Mouse (Mus musculus) mature B cell (primary cell): Measurements from ENCODE around the gene Rxfp3.
"Not testable (repeated sequence)": the region's sequence is repeated elsewhere in the genome, so short reads cannot be mapped to it uniquely, and the experiment has no call there.

ENCODE experiments used
- in situ Hi-C: fragments of 300-500 bp; cut with MboI; formaldehyde crosslinking; loops from 2 replicates; pipeline ENCODE4 v1.14.3; 2019

Gene Rxfp3

DNA sequence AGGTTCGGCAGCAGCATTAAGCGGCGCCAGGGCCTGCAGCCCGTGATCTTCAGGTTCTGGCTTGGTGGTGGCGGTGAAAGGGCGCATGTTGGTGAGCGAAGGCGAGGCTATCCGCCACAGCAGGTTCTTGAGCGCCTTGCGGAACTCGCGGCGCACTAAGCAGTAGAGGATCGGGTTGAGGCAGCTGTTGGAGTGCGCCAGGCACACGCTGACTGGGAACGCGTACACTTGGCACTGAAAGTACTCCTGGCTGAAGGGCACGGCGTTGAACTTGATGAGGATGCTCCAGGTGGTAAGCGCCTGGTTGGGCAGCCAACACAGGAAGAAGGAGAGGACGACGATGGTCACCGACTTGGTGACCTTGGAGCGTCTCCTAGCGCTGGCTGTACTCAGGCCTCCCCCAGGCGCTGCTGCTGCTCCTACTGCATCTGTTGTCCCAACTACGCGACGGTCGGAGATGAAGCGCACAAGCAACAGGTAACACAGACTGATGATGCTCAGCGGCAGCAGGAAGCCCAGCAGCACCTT is 1.8 kb downstream of the Rxfp3 start:
- in situ Hi-C loops, result no loop called here

DNA sequence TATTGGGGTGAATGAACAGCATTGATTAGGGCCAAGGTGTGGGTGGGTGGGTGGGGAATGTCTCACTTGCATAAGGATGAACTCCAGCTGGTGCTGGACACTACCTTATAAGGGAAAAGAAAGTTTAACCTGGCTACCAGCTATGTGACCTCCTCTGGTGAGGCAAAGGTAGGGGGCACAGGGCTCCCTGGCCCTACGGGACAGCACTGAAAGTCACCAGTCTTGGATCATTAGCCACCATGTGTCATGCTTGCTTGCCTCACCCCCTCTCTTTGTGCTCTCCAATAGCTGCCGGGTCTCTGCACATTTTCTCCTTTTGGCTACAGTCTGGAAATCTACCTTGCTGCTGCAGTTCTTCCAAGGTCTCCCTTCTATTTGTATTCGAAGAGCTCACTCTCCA is 7.6 kb downstream of the Rxfp3 start:
- in situ Hi-C loops, result no loop called here

- in situ Hi-C loops, result no loop called here
Measured at GRCm38 (mm10) chr15:11026801-11027561, 10.8 kb downstream of the Rxfp3 start.

DNA sequence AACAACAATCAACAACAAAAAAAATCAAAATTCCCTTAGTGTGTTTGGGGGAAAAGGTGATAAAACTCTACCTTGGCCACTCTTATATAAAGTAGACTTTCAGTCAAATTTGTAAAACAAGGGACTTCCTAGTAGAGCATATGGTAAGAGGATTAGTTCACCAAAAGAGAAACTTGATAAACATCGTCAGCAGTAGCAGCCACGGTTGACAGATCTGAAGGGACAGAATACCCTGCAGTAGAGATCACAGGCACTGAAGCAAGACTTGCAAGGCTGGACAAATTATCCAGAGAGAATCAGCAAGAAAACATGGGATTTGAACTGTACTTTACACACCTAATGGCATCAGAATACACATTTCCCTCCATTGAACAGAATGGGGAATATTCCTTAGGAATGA is 22.9 kb downstream of the Rxfp3 start:
- in situ Hi-C loops, result no loop called here

DNA sequence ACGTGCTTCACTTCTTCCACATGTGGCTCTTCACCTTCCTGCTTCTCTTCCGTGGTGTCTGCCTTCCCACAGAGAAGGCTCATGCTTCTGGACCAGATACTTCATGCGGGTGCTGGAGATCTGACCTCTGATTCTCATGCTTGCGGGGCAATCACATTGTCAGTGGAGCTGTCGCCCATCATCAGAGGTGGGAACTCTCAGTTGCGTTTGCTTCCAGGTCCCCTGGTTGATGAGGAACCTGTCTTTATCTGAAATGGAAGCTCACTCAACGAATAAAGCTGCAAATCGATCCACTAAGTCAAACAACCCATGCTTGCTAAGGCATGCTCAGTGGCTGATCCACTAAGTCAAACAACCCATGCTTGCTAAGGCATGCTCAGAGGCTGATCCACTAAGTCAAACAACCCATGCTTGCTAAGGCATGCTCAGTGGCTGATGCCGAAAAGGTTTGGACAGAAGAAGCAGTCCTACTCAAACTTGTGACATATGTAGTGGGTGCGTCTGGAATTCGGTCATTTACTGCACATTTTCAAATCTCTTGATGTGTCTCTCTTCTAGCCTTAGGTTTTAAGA is 26.7 kb downstream of the Rxfp3 start:
- in situ Hi-C loops, result no loop called here

DNA sequence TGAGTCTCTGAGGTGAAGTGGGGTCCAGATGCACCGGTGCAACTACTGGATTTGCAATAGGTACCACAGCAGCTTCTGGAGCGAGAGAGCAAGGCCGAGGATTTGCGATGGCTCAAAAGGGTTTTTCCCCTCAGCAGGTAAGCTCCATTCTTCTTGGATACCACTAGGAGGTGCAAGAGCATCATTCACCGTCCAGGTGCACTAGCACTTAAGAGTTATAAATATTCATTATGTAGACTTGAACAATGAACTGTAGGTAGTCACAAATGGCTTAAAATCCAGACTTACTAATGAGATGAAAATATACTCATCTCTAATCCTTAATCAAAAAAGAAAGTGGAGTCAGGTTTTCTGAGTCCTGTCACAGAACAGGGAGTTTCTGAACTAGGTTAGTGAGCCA is 29.0 kb downstream of the Rxfp3 start:
- in situ Hi-C loops, result no loop called here

- in situ Hi-C loops, result no loop called here
Measured at GRCm38 (mm10) chr15:11004646-11005045, 33.1 kb downstream of the Rxfp3 start.

DNA sequence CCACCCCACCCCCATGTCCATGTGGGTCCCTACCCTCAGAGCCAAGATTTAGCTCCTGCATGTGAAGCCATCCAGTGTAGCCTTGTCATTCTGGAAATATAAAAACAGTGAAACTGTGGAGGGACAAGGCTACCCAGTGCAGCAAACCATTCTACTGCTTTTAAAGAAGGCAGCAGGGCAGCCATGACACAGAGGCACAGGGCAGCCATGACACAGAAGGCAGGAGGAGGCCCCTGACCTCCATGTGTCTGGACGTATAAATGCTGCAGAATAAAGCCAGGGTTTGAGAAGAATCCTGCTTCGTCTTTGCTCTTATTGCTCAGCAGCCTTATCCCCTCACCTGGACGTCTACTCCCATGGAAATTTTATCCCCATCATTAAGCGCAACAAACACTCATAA is 34.0 kb downstream of the Rxfp3 start:
- in situ Hi-C loops, result no loop called here

DNA sequence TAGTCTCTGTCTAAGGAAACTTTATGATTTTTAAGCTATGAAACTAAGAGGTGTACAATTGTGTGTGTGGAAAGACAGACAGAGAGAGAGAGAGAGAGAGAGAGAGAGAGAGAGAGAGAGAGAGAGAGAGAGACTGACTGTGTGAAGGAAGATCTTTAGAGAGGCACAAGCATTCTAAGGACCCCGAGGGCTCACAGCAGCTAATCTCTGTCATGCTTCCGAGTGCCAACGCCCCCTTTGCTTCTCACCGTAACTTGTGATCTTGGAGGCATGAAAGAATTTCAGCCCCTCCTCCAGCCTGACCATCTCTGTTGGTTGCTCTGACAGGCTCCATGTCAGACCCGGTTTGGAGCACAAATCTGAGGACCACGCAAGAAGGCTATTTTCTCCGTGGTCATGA is 37.4 kb downstream of the Rxfp3 start, which contains the start of gene Slc45a2:
Slc45a2 (plus strand) TSS at position 301 of the 400 bp plus-strand sequence.
- in situ Hi-C loops, result no loop called here

- in situ Hi-C loops, result no loop called here
Measured at GRCm38 (mm10) chr15:10999832-11000231, 38.0 kb downstream of the Rxfp3 start.

GRCm38 (mm10) chr15:10991566-10991965 is 46.2 kb downstream of the Rxfp3 start:
- in situ Hi-C loops, result no loop called here

- in situ Hi-C loops, result no loop called here
Measured at GRCm38 (mm10) chr15:10990411-10990810, 47.4 kb downstream of the Rxfp3 start.

DNA sequence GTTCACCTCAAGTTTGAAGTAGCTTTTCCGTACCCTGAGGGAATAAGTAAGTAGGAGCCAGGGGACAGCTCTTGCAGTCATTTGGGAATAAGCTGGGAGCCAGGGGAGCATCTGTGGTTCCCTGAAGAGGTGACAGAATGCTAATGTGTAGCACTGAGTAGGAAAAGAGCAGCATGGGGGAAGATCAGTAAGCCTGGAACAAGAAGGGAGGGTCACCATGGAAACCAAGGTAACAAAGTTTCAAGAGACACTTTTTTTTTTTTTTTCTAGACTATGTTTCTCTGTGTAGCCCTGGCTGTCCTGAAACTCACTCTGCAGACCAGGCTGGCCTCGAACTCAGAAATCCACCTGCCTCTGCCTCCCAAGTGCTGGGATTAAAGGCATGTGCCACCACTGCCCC is 51.3 kb downstream of the Rxfp3 start:
- in situ Hi-C loops, result not testable (repeated sequence)

- in situ Hi-C loops, result no loop called here
Measured at GRCm38 (mm10) chr15:10985756-10986155, 52.0 kb downstream of the Rxfp3 start.
